Mouse (Mus musculus) megakaryocyte-erythroid progenitor cell, adult 5-6 weeks (primary cell): ENCODE measurements around the gene Vmn1r184. TPM values are rescaled to one million over a fixed set of nuclear protein-coding genes. Genes with fewer than 3 reads are reported as not detected.
"Not testable (repeated sequence)": the region's sequence is repeated elsewhere in the genome, so short reads cannot be mapped to it uniquely, and the experiment has no call there.

Source experiments
- ATAC-seq: replicated peaks from 2 replicates; pipeline ENCODE4 v1.8.0; 2016; ENCODE audit warnings: mild to moderate bottlenecking, inconsistent platforms; ENCODE audit not compliant: severe bottlenecking, poor library complexity, low FRiP score, low TSS enrichment
- total RNA-seq, 2 experiments: library from RNA; stranded (forward) in 1 of 2; stranded (reverse) in 1 of 2; fragments of 200-1000, 215-1000 nt in 1 of 2; fragments of >200 nt in 1 of 2; fragmentation: Nextera tagmentation in 1 of 2; gene quantifications; 2 replicates each; pipeline ENCODE4 v1.2.3; 2014 to 2017

Vmn1r184 gene
- not detected in 2 replicates for total RNA-seq (2014; fragmentation: Nextera tagmentation)
- total RNA-seq (2017) = not detected in 2 replicates

DNA sequence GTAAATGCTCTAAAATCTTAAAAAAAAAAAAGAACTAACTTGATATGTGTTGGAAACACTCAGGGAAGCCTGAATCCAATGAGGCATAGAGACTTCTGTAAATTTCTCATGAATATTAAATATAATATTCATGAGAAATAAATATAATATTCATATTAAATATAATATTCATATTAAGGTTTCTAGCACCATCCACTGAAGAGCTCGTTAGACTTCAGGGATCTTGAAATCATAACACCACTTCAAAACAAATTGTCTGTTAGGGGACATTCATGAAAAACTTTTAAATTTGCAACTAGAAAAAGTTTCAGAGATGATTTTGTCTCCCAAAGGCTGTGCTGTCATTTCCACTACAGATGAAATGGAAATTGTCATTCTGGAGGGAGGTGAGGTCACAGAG lies at the start of gene Vmn1r184:
Gene Vmn1r184, plus strand, starts transcription at position 301 of the 400 bp plus-strand sequence.
- not testable (repeated sequence) for ATAC-seq

- ATAC-seq = not testable (repeated sequence)
Observed at GRCm38 (mm10) chr7:26303429-26304166, 43.5 kb downstream of the Vmn1r184 start.

- not testable (repeated sequence) for ATAC-seq
Observed at GRCm38 (mm10) chr7:26306926-26307325, 46.8 kb downstream of the Vmn1r184 start, which contains the start of gene Cyp2a4. Gene Cyp2a4, plus strand, starts transcription at chr7:26307169.

DNA sequence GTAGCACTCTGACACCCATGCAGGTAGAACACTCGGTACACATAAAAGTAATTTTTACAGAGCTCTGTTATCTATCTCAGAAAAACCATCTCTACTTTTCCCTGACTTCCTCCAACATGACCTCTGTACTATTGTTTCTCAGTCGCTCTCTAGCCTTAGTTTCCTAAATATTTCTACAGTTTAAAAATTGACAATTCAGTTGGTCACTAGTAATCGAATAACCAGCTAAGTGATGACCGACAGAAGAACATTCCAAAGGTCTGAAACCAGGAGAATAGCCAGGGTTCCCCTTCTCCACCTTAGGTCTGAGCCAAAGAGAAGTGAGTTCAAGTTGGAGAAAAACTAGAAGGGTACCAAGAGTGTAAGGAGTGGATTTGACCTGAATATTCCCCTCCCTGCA lies 51.7 kb downstream of the Vmn1r184 start:
- ATAC-seq = not testable (repeated sequence)

DNA sequence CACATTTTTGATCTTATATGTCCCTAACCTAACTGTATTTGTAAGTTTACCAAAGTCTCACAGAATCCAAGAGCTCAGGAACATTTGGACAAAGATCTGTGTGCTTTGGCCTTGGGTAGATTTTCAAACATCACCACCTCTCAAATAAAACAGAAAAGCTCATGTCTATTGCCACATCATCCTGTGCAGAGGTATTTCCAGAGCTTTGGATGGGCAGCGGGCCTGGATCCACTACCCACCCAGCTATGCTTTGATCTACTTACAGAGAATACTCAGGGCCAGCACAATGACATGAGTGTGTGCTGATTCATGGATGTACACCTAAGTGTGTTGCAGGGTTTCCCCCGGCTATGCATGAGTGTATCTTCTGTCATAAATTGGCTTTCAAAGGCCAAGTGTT lies 55.1 kb downstream of the Vmn1r184 start:
- ATAC-seq = not testable (repeated sequence)

DNA sequence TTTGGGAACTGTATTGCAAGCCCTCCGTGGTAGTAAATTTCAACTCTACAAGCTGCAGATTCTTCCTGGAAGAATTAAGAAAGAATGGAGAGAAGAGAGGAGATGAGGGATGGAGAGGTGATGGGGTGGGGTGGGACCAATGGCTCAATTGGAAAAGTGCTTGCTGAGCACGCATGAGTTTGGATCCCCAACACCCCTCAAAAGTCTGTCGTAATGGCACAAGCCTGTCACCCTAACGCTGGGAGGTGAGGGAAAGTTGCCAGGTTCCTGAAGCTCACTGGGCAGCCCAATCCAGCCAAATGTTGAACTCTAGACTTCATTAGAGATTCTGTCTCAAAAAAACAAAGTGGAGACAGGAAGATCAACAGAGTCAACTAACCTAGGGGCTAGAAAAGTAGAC lies 55.7 kb downstream of the Vmn1r184 start:
- ATAC-seq = not testable (repeated sequence)

Other genes starting within 250 kb of the Vmn1r184 start
- not detected in 2 replicates for gene Cyp2b13, start 198.8 kb upstream of the Vmn1r184 start, total RNA-seq (2014; fragmentation: Nextera tagmentation)
- not detected in 2 replicates for gene Cyp2b13, start 198.8 kb upstream of the Vmn1r184 start, total RNA-seq (2017)
- not detected in 2 replicates for gene Cyp2b9, start 86.9 kb upstream of the Vmn1r184 start, total RNA-seq (2014; fragmentation: Nextera tagmentation)
- gene Cyp2b9, start 86.9 kb upstream of the Vmn1r184 start, total RNA-seq (2017) = not detected in 2 replicates
- gene Cyp2a4, start 46.8 kb downstream of the Vmn1r184 start, total RNA-seq (2014; fragmentation: Nextera tagmentation) = not detected in 2 replicates
- gene Cyp2a4, start 46.8 kb downstream of the Vmn1r184 start, total RNA-seq (2017) = not detected in 2 replicates
- gene Nlrp9c, start 143.4 kb downstream of the Vmn1r184 start, total RNA-seq (2014; fragmentation: Nextera tagmentation) = not detected in 2 replicates
- gene Nlrp9c, start 143.4 kb downstream of the Vmn1r184 start, total RNA-seq (2017) = not detected in 2 replicates
- not detected in 2 replicates for gene Nlrp4a, start 174.8 kb downstream of the Vmn1r184 start, total RNA-seq (2014; fragmentation: Nextera tagmentation)
- not detected in 2 replicates for gene Nlrp4a, start 174.8 kb downstream of the Vmn1r184 start, total RNA-seq (2017)